Mouse (Mus musculus) G1E-ER4 (cell line): ENCODE results near the gene Tpst1. TPM values are rescaled to one million over a fixed set of nuclear protein-coding genes. Genes with fewer than 3 reads are reported as not detected.

ENCODE experiments used
- GATA1 ChIP-seq: IDR thresholded peaks from one replicate; pipeline ENCODE4 v1.8.0; 2012; ENCODE audit warnings: low read length, inconsistent platforms
- polyA plus RNA-seq: library from polyadenylated mRNA; stranded (reverse); fragments of >175 nt; gene quantifications from 2 replicates; pipeline ENCODE4 v1.2.3, GENCODE M21; 2012

Tpst1 gene
- polyA plus RNA-seq = 0.25 TPM in 1 of 2 replicates, not detected in the other

DNA sequence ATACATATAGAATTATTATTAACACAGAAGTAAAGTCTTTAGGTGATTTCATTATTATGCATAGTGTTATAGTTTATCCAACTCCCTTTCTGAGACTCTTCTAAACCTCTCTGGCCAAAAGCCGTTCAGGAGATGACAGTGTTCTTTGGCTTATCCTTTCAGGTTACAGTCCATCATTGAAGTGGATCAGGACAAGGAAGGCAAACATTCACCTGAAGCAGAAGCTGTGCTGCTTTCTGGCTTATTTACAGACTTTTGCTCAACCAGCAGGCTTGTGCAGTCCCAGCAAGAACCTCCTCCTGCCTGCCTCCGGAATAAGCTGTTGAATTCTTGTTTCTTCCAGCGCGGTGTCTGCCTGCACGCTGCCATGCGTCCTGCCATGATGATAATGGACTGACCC, at the start of gene Tpst1:
Gene Tpst1, plus strand, starts transcription at position 301 of the 400 bp plus-strand sequence.
- TF ChIP-seq GATA1 = no peak

DNA sequence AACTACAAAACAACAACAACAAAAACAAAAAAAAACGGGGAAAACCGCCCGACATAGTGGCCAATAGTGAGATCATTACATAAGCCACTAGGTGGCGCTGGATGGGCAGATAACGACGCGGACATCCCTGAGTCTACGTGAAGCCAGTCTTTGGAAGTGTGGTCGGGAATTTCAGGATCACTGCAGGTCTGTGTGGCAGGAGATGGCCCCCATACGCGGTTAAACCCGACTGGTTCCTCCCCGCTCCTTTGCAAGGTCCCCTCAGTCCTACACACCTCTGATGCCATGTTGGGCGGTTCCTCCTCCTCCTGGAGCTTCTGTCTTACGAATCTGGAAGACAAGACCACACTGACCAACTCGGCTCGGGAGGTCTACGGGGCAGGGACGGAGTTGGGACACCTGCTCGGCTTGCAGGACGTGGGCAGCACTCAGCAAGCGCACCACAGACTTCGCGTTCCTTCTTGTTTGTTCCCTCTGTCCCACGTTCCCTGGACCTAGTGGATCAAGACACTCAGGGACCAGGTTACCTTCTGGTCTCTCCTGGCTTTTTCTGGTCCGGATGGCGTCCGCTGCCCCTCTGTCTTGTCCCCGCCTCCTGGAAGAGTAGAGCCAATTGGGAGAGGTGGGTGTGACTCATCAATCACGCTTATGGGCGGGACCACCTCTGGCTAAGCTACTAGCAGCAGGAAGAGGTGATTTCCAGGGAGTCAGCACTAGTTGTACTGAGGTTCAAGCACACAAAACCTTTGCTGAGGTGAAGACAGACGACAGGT, 49.2 kb upstream of the Tpst1 start:
- TF ChIP-seq GATA1 = no peak

DNA sequence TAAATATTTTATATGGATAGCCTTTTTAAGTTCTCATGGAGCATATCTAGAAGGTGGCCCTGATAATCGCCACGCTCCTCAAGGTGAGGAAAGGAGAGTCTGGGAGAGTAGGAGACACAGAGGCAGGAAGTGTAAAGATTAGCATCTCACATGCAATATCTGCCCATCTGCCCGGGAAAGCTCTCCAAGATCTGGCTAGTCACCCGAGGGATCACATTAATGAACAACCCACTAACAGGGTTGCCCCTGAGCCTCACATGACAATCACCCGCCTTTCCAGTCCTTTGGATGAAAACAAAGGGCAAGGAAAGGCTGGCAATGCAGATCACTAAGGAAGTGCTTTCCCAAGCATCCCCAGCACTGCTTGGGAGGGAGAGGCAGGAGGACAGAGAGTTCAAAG, 46.0 kb upstream of the Tpst1 start:
- no peak for TF ChIP-seq GATA1

DNA sequence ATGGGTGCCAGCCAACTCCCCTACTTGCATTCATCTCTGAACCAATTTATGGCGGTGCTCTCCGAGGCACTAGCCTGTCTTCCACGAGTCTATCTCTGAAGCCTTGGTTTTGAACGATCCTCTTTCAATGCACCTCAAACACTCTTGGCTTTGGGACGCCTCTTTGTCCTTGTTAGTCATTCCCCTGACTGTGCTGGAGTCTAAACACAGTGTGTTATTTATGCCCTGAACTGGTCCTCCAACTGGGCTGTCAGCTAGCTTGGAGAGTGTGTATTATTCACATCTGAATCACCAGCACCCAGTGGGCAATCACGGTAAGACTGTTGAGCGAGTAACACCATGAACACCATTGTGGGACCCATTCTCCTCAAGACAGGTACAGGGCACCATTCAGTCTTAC, 45.4 kb upstream of the Tpst1 start:
- no peak for TF ChIP-seq GATA1

DNA sequence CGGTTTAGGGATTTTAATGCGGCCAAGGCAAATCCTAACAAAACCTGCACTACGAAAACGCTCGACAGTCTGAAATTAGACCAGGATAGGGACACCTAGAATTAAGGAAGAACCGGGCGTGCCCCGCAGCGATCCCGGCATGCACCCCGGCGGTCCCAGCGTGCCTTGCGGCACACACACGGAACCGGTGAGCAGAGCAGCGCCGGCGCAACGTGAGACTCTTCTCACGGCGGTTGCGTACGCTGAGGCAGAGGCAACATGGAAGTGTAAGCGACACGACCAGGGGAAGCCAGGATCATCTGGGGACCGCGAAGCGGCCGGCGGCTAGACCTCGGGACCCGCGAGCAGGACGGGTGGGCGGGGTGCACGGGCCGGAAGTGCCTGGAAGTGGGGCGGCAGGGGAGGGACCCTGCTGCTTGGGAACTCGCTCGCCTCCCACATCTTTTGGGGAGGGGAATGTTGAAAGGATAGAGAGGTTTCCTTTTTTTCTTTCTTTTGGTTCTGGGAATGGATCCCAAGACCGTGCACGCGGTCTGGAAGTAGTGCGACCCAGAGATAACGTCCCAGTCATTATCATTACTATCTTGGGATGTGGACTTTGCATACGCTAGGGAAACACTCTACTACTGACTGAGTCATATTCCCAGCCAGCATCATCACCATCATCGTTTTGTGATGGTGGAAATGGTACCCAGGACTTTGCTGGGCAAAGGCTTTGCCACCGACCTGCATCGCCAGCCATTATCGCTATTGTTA, 43.8 kb upstream of the Tpst1 start, which contains the start of the genes Asl and Crcp:
Gene Asl, minus strand, starts transcription at position 106 of the 756 bp plus-strand sequence.
Gene Crcp, plus strand, starts transcription at position 149 of the 756 bp plus-strand sequence.
- no peak for TF ChIP-seq GATA1

DNA sequence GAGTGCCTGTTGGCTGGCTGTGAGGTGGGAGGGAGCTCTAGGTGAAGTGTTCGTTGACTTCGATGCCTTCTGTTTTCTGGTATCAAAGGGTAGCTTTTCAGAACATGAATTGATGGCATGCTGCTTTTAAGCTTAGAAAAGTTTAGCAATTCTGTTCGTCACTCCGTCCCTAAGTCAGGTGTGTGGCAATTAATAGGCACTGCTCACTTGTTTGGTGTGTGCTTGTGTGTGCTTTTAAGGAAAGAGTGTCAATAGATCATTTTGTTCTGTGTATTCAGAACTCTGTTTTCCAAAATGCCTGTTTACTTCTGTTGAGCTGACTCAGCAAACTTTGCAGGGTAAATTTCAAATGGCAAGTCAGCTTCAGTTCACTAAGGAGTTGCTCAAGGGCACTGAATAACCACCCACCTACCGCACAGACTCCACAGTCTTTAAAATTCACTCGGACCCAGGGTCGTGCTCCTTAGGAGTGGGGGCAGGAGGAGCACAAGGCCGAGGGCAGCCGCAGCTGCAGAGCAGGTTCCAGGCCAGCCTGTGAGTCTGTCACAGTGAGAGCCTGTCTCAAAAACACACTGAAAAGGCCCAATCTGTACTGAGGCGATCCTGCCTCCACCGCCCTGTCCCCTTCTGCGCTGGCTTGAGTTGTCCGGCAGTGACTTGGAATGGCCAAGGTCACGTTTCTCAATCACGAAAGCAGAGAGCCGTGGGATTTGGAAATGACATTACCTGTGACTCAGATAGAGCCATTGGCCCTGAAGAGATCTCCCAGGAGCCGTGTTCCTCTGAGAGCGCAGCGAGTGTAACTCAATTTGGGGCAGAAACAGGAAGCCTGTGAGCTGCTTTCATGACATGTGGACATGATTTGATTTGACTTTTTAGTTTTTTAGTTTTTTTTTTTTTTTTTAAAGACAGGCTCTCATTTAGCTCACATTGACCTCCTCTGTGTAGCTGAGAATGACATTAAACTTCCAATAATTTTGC, 41.4 kb upstream of the Tpst1 start:
- no peak for TF ChIP-seq GATA1

DNA sequence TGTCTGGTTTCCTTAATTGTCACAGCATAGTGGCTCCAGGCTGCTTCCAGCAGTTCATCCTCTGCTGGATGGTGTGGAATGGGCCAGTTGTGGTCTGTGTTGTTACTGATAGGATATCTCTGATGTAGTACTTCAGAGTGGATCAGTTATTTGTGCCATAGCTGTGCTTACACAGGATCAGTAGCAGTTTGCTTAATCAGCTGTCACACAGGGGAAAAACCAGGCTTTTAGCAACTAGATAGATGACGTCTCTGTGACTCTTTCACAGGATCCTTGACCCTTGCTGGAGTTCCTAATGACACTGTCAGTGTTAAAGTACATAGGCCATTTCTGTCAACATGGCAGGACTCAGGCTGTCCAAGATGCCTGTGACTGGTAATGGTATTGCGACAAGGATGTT, 39.3 kb upstream of the Tpst1 start:
- TF ChIP-seq GATA1 = no peak

DNA sequence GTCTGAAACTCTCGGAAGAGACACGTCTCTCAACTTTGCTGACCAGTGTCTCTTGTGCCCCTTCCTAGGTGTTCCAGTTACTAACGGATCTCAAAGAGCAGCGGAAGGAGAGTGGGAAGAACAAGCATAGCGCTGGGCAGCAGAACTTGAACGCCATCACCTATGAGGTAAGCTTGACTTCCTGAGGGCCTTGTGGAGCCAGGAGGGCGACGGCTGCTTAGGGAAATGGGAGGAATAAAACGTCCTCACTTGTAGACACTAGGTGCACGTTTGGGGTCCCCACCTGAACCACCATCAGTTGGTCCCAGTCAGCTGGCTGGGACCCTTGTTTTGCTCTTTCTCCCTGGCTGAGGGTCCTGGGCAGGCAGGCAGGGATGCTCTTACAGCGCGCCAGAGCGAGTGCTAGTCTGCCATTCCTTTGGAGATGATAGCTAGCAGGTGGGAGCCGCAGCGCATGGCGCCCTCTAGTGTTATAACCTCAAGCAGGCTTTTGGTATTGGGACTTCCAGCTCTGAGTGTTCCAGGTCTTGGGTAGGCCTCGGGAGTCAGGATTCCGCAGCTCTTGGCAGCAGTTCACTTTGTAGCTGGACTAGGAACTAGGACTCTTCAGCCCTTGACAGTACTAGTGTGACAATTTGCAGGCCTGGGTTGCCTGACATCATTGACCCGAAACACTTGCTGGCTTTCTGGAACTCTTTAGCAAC, 35.2 kb upstream of the Tpst1 start:
- TF ChIP-seq GATA1 = no peak

DNA sequence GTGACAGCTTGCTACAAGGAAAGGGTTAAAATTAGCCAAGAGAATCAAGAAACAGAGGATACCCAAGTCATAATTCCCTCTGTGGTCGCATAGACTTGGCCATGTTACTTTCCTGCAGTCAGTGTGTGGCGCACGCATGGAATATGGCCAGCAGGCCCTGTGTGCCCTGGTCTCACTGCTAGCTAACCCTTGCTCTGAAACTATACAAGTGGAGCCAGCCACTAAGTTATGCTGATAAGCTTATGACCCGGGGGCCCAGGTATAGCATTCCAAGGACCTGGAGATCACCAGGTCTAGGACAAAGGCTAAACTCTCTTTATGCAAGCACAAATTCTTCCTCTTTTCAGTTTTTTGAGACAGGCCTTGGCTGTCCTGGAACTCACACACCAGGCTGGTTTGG, 32.3 kb upstream of the Tpst1 start:
- TF ChIP-seq GATA1 = no peak

DNA sequence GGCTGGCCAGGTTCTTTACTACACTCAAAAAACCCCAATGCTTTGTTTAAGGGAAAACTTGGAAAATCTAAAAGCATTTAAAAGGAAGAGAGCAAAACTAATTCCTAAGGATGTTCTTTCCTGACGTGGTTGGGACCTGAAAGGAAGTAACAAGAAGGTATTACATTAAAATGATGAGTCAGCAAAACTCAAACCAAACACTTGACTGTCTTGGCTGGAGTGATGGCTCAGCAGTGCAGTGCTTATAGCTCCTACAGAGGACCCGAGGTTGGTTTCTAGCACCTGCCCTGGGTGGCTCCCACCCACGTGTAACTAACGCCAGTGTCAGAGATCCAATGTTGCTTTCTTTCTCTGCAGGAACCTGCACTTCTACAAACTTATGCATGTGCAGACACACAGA, 31.9 kb upstream of the Tpst1 start:
- no peak for TF ChIP-seq GATA1

DNA sequence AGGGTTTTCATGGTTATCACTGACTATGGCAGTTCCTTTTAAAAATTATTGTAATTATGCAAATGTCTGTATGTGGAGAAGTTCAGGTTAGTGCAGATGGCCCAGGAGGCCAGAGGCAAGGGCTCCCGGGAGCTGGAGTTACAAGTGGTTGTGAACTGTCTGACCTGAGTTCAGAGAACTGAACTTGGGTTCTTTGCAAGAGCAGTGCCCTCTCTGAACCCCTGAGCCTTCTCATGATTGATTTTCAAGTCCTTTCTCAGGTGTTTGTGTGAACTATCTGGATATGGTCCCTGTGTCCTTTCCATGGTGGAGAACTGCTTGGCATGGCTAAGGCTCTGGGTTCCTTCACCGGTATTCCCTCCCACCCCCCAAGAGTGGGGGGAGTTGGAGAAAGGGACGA, 29.4 kb upstream of the Tpst1 start:
- TF ChIP-seq GATA1 = no peak

DNA sequence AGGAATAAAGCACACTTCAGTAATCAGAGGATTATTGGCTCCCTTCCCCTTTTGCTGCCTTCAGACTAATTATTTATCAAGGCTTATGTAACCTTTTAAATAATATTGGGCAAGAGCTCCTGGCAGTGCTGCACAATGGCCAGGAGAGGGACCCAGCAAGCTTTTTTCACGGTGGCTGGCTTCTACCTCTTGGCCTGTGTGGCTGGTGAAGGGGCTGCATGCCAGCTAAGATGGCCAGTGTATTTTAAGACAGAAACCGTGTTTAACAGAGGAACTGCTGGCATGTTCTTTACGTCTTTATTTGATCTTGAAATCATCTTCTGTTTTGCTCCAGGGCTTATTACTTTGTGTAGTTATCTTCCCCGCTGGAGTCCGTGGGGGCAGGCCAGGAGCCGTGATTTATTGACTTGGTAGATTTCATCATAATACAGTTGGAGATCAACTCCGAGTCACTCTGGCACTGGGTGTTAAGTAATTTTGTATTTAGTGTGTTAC, 28.9 kb upstream of the Tpst1 start:
- TF ChIP-seq GATA1 = no peak

DNA sequence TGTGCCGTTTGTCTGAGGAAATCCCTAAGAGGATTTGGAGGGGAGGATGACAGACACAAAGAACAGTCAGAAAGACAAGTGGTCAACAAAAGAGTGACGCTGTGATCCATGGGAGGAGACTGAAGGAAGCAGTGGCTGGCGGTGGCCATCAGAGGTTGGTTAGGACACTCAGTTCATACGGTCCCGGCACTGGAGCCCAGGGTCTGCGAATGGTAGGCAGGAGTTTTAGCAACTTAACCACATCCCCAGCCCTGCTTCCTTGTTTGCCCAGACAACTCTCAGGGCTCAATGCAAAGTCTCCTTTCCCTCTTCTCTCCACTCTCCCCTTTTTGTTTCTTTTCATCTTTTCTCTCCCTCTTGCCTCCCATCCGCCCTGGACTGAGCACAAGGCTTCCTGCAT, 27.0 kb upstream of the Tpst1 start:
- TF ChIP-seq GATA1 = no peak

DNA sequence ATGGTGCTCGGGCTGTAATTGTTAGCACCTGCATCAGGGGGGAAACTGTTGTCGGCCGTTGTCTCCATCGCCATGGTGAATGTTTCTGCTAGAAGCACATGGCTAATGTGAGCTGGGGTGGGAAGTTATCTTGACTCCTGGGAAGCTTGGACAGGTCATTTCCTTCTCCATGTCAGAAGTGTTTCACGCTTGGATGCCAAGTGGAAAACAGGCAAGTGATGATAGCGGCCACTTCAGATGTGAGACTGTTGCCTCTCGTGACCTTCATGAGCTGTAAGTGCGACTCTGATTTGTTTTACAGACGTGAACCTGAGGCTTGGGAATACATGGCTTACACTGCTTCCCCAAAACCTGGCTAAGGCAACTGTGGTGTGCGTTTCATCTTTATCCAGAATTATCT, 26.5 kb upstream of the Tpst1 start:
- no peak for TF ChIP-seq GATA1

DNA sequence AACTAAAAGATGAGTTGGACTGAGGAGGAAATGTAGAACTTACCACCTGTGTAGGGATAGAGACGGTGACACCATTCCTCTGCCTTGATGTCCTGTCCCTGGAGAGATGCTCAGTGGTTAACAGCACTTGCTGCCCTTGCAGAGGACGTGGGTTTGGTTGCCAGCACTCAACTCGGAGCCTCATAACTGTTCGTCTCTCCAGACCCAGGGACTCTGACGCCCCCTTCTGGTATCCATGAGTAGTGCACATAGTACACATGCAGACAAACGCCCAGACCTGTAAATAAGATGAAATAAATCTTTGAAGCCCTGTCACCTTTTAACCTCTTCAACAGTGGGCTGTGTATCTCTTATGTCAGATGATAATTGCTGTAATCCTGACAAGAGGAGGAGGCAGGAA, 26.1 kb upstream of the Tpst1 start:
- TF ChIP-seq GATA1 = no peak
